Mouse (Mus musculus): ENCODE measurements around the gene Grid1.

Gene Grid1

GRCm38 (mm10) chr14:35197371-35197770 lies 377.5 kb downstream of the Grid1 start:
- no peak for DNase-seq (ENCODE audit: low read depth, low spot score)

- DNase-seq (ENCODE audit: low read depth, low spot score): no peak
Measured at GRCm38 (mm10) chr14:35198447-35198846, 378.5 kb downstream of the Grid1 start.

GRCm38 (mm10) chr14:35198899-35199298 lies 379.0 kb downstream of the Grid1 start:
- DNase-seq (ENCODE audit: low read depth, low spot score): no peak

GRCm38 (mm10) chr14:35209444-35209843 lies 389.5 kb downstream of the Grid1 start:
- no peak for DNase-seq (ENCODE audit: low read depth, low spot score)

- no peak for DNase-seq (ENCODE audit: low read depth, low spot score)
Measured at GRCm38 (mm10) chr14:35219021-35219420, 399.1 kb downstream of the Grid1 start.

GRCm38 (mm10) chr14:35222196-35222595 lies 402.3 kb downstream of the Grid1 start:
- DNase-seq (ENCODE audit: low read depth, low spot score): no peak

GRCm38 (mm10) chr14:35227581-35227980 lies 407.7 kb downstream of the Grid1 start:
- no peak for DNase-seq (ENCODE audit: low read depth, low spot score)

GRCm38 (mm10) chr14:35231384-35231783 lies 411.5 kb downstream of the Grid1 start:
- DNase-seq (ENCODE audit: low read depth, low spot score): no peak

GRCm38 (mm10) chr14:35242882-35243281 lies 423.0 kb downstream of the Grid1 start:
- DNase-seq (ENCODE audit: low read depth, low spot score): no peak

GRCm38 (mm10) chr14:35244776-35245548 lies 425.1 kb downstream of the Grid1 start:
- DNase-seq (ENCODE audit: low read depth, low spot score): no peak

- no peak for DNase-seq (ENCODE audit: low read depth, low spot score)
Measured at GRCm38 (mm10) chr14:35250412-35250811, 430.5 kb downstream of the Grid1 start.

GRCm38 (mm10) chr14:35254477-35254876 lies 434.6 kb downstream of the Grid1 start:
- no peak for DNase-seq (ENCODE audit: low read depth, low spot score)

- no peak for DNase-seq (ENCODE audit: low read depth, low spot score)
Measured at GRCm38 (mm10) chr14:35270260-35270659, 450.4 kb downstream of the Grid1 start.

GRCm38 (mm10) chr14:35309201-35309600 lies 489.3 kb downstream of the Grid1 start:
- no peak for DNase-seq (ENCODE audit: low read depth, low spot score)

GRCm38 (mm10) chr14:35313380-35314299 lies 493.7 kb downstream of the Grid1 start:
- DNase-seq (ENCODE audit: low read depth, low spot score): no peak

GRCm38 (mm10) chr14:35326306-35326705 lies 506.4 kb downstream of the Grid1 start:
- no peak for DNase-seq (ENCODE audit: low read depth, low spot score)

GRCm38 (mm10) chr14:35336561-35336960 lies 516.7 kb downstream of the Grid1 start:
- no peak for DNase-seq (ENCODE audit: low read depth, low spot score)

GRCm38 (mm10) chr14:35356011-35356410 lies 536.1 kb downstream of the Grid1 start:
- no peak for DNase-seq (ENCODE audit: low read depth, low spot score)

- no peak for DNase-seq (ENCODE audit: low read depth, low spot score)
Measured at GRCm38 (mm10) chr14:35356480-35357085, 536.7 kb downstream of the Grid1 start.

- DNase-seq (ENCODE audit: low read depth, low spot score): no peak
Measured at GRCm38 (mm10) chr14:35358136-35358821, 538.4 kb downstream of the Grid1 start.

GRCm38 (mm10) chr14:35365177-35365944 lies 545.5 kb downstream of the Grid1 start:
- no peak for DNase-seq (ENCODE audit: low read depth, low spot score)
